Mouse (Mus musculus) spleen, postnatal 4 days (tissue): ENCODE results near the gene Rin2.
A peak's percentile ranks its signal among the peaks of the same experiment; 100 is the strongest.

ENCODE experiments used
- DNase-seq, 2 experiments: peaks; one replicate each; pipeline ENCODE4 v3.0.0; 2022; ENCODE audit warnings: low spot score in 2 of 2

The Rin2 gene

DNA sequence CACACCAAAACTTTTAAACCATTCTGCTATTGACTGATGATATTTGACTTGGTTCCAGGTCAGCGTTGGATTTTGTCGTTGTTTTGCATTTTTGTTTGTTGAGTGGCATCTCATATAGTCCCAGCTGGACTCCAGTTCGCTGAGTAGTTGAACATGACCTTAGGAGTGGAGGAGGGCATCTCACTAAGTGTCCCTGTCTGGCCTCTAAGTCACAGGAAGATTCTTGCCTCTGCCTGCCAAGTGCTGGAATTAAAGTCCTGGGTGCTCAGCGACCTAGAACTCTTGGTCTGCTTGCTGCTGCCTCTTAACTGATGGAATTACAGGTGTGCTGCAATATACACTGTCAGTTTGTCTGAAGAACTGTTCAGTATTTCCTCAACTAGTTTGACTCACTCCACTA is 154.2 kb downstream of the Rin2 start:
- DNase-seq: no peak

DNA sequence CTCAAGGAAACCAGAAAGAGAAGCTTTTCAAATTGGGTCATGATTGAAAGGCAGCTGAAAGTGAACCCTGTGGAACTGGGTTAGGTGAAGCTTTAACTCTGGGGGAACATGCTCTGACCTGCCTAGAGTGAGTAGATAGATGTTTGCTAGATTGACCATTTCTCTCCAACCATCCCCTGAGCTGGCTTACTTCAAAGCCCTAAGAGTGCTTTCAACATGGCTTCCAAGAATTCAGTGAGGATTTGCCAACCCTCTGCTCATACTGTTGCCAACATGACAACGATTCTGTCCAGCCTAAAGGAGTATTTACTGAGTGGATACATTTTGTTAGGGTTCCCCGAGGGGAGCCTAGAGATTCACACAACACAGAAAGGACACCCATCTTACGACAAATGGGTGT is 155.4 kb downstream of the Rin2 start:
- DNase-seq: no peak

DNA sequence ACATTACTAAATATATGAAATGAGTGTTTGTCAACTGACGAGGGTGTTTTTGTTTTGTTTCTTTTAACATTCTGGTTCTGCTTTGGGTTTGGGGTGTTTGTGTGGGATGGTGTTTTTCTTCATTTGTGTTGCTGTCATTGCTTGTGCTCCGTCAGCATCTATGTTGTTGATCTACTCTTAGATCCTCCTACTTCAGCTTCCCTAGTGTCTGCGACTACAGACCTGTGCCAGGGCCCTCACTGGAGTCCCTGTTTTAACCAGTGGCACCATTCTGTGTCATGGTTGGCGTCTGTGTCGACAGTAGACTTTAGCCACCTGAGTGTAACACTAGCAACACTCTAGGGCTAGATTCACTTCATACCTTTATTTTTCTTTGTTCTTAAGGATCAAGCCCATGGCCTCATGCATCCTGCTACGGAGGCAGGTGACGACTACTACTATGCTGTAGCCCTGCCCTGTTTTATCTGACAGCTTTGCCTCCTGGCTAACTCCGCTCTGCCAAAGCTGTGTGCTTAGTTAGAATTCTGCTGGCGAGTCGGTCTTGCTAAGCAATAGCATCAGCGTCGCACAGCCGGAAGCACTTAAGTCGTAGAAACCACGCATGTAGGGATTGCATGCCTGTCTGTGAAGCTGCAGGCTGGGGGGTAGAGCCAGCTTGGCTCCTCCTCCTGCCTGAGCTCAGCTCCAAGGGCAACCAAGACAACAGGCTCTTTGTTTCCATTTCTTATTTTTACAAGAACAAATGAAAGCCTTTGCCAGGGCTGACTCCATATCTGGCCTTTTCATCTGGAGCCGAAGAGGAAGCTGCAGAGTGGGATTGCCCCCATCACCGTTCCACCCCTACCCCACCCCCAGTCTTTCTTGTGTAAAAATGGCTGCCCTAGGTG is 157.2 kb downstream of the Rin2 start:
- DNase-seq: no peak

DNA sequence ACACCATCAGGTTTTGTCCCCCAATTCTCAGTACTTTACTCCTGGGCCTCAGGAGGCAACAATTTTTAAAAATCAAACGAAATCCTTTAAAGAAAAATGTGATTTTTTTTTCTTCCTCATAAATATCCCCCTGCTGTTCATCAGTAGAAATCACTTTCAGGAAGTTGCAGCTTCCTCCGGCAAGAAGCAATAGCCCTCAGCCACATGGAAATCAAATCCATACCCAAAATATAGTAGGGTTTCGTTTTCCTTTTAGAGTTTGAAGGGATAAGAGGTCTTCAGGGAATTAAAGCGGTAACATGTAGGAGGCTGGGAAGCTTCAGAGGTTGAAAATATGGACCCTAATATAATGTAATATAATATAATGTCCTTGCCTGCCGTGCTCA is 157.8 kb downstream of the Rin2 start:
- no peak for DNase-seq

DNA sequence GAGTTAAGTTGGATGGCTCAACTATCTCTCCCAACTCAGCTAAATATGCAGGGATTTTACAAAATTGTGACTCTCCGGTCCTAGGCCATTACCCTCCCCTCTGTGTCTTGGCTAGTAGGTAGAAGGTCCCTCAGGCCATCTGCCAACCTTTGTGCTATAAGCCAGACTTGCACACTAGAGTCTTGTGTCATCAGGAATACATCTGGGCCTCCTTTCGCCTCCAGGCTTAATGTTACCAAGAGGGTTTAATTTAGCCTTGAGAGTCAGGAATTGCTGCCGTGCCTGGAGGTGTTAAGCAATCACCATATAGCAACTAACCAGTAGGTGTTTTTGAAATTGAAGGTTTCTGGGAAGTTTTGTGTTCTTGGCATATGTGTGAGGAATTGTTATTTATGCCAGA is 158.3 kb downstream of the Rin2 start:
- DNase-seq: no peak

DNA sequence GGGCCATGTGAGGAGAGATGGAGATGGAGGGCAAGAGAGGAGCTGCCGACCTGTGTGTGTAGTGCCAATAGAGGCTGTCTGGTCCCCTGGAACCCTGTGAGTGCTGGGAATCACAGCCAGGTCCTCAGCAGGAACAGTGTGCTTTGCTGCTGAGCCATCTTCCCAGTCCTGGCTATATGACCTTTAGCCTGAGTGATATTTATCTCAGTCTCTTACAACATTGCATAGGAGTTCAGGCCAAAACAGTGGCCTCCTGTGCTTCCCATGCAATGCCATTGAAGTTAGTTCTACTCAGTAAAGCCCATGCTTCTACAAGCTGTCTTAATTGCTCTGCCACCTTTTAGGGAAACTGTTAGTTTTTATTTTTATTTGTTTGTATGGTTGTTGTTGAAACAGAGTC is 160.9 kb downstream of the Rin2 start:
- no peak for DNase-seq

DNA sequence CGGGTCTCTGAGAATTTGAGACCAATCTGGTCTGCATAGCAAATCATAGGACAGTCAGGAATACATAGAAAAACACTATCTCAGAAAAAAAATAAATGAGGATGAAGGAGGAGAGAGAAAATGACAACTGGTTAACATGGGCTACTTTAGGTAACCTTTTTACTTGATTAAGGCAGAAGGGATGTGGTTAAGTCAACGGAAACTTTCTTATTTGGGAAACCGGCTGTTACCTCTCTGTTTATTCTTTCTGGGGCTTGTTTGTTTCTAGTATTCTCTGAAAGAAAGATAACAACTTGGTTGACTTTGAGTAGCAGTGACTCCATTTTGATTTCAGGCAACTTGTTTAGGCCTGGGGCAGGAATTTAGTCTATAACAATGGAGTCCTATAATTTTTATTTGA is 163.7 kb downstream of the Rin2 start:
- DNase-seq: no peak

DNA sequence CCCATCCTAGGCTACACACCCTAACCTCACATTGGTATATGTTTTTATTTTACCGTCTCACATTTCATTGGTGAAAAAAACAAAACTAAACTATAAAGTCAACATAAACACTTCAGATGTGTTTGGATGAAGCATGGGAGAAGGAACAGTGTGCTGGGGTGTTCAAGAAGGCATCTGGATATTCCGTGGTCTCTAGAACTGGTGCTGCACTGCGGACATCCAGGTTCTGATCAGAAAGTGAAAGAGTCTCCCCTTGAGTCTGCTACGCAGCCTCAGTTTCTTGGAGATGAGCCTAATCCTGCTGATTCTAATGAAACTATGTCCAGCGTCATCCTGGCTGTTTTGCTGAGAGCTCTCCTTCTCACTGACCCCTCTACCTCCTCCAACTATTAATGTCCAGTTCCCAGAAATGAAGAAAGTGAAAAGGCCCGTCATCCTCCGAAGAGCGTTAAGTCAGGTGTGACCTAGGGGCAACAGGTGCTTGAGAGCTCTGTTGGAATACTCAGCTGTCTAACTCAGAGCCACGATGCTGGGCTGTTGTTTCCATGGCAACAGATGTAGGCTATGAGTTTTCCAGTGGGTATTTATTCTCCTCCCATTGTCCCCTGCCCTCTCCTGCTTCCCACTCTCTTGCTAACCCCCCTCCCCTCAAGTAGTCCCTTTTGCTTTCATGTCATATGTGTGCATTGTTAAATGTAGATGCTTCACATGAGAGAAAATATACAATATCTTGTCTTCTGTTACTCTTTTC is 164.7 kb downstream of the Rin2 start:
- no peak for DNase-seq

DNA sequence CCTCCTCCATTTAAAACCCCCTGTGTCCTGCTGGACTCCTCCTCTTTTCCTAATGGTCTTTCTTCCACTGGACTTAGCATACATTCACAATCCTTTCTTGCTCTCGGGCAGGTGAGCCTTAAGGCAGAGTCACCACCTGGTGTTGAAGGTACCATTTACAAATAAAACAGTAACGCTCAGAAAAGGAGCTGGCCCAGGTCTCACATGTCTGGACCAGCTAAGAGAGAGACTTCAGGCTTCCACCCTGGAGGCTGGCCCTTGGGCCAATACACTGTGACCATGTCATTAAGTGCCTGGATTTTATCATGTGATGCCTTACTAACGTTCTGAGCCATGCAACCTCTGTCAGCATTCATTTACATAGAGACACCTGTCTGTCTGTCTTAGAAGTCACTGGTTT is 165.3 kb downstream of the Rin2 start:
- no peak for DNase-seq

DNA sequence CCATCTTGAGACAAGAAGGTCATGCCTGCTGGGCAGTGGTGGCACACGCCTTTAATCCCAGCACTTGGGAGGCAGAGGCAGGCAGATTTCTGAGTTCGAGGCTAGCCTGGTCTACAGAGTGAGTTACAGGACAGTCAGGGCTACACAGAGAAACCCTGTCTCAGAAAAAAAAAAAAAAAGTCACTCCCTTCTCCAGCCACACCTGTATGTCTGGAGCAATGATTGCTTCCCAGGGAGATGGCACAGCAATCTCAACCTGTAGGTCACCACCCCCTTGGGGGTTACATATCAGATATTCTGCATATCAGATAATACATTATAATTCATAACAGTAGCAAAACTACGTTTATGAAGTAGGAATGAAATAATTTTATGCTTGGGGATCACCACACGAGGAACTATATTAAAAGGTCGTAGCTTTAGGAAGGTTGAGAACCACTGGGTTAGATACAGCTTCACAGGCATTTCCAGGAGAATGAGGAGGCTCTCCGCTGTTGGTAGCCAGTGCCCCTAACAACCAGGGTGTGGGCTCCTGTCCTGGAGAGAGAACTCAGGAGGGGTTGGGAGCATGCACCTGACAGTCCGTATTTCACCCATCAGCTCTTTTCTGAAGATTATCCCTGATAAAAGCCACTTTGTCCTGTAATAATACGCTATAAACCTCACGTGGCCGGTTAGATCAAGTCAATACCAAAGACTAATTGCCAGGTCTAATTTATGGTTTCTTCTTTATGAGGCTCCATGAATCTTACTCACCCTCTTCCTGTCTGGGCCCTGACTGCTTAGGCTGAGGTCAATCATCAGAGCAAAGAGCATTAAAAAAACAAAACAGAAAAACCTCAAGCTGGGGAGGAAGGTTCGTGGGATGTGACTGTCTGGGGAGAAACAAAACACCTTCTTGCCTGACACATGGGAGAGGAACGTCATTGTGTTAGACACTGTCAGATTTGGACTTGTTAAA is 166.2 kb downstream of the Rin2 start:
- DNase-seq: no peak

DNA sequence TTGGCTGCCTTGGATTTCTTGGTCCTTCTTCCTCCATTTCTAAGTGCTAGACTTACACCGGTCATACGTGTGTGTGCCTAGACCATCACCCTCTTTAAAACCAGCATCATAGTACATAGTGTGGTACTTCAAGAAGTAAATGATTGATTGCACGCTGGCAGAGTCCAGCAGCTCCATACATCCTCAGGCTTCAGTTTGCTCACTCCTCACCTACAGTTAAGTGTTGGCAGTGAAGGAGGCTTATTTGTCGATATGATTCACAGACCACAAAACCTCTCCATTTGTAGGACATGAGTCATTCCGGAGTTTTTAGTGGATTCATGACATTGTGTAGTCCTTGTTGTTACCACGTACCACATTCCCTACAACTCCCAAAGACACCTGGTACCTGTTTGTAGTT is 168.3 kb downstream of the Rin2 start:
- no peak for DNase-seq

DNA sequence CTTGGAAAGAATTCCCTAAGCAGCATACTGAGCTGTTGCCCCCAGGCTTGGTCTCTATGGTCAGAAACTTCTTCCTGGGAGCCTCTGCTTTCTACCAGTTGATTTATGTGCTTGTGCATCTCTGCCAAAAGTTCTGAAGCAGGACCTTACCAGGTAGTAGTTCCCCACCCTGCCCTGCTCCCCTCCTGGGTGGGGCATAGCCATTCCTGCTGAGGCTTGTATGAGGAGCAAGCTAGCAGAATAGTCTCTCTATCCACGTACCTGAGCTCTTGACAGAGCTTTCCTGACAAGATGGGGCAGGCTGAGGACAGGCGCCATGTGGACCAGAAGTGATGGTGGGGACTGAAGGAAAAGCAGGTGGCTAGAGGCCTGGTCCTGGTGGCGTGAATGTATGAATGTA is 171.6 kb downstream of the Rin2 start:
- DNase-seq: no peak

DNA sequence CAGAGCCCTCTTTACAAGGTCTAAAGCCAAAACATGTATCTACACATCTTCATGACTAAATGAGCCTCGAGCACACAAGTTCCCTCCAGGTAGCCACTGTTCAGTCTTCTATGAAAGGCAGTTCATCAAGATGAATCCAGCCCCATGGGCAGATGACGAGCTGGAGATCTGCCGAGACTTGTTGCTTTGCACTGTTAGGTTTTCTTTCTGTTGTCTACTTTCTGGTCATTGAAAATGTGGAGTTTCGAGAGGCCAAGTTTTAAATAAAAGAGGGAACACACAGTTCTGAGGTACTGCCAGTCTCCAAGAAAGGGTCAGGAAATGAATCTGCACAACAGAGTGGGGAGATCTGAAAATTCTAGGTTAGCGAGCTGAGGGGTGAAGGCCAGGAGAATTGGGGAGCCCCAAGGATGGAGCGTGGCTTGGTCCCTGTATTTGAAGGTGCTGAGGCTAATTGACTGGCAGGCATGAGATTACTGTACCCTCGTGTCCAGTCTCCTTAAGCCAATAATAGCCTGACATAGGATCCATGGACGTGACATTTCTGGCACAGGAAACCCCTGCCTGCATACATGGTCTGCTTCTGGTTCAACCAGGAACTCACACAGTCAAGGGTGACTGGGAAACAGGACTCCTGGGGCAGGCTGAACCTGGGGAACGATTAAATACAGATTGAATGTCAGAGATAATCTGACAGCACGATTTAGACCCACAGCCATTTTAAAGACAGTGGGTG is 174.3 kb downstream of the Rin2 start:
- DNase-seq: no peak

DNA sequence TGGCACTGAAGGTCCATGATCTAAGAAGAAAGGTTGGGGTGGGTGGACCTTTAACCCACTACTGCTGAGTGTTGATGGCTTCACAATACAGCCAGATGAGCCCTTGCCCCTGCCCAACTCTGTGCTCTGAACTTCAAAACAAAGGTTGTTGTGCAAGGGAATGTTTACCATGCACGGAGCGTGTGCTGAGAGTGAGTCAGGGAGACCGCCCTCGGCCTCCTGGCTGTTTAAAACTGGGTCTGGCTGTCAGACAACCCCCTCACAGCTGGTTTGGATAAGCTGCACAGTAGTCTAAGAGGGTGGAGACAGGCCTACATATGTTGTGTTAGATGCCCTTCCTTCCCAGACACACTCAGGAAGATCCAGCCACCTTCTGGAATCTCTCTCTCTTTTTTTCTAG is 175.8 kb downstream of the Rin2 start:
- DNase-seq: no peak

DNA sequence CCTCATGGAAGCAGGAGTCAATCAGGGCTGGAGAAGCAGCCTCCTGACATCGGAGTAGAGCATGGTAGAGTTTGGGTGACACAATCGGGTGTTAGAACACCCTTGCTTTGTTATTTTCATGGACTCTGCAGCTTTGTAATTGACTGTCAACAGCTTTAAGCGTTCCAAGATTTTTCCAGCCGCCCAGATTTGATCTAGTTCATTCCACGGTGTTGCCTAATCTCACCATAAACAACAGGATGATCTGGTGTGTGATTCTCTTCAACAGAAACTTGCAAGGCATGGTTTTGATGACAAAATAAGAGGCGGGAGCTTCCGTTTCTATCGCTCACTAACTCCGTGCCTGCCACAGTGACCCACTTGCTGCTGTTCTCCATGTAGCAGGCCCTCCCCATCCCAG is 180.8 kb downstream of the Rin2 start:
- DNase-seq: no peak

DNA sequence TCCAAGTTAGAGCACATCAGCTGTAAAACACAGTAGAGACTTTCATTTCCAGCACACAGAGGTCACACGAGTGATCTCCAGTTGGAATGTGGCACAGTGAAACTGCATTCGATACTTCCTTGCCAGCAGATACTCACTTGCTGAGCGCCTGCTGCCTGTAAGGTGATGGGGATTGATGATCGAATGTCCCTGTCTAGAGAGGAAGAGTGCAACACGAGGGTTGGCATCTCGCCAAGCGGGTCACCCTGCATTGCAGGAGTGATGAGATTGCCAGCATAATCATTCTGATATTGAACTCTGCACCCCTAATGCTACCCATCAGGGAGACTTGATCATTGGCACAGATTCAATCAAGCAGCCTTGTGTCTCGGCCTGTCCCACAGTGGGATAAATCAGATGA is 182.8 kb downstream of the Rin2 start:
- DNase-seq: no peak

DNA sequence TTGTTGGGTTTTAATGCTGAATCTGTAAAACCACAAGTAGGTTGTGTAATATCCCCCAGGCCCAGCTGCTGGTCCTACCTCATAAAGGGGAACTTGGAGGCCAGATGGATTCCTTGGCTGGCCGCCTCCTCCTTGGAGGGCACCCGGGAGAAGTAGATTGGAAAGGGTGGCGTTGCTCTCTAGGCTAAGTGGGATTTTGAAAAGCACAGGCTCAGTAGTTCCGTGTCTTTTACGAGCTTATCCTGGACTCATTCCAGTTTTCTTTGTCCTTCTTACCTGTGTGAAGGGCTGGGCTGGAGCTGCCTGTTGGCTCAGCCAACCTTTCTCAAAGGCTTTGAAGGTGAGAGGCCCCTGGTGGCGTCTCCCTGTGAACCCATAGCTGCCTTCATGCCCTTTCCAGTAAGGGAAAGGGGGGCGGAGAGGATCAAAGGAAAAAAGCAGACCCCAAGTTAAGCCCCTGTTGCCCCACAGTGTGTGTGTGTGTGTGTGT is 184.5 kb downstream of the Rin2 start:
- peak in 1 of 2 experiments; percentile 20 for DNase-seq

DNA sequence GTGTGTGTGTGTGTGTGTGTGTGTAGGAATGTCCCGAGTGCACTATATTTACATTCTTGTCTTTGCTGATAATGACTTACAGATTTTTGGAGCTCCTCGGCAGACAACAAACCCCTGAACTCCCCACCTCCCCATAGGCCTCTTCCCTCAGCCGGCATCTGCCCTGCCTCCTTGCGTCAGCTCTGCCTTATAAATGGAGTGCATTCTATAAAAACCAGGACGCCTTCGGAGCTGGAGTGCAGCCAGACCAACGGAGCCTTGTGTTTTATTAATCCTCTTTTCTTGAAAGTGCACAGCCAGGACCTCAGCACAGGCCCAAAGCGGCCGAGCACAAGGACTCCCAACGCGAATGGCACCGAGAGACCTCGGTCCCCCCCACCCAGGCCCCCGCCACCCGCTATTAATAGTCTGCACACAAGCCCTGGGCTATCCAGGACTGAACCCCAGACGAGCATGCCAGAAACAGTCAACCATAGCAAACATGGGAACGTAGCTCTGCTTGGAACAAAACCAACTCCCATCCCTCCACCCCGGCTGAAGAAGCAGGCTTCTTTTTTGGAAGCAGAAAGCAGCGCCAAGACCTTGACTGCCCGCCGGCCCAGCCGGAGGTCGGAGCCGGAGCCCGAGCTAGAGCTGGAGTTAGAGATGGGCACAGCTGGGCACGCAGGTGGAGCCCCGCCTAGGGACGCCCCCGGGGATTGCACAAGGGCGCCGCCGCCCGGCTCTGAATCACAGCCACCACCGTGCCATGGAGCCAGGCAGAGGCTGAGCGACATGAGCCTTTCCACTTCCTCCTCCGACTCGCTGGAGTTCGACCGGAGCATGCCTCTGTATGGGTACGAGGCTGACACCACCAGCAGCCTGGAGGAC is 185.2 kb downstream of the Rin2 start:
- peak; percentile 38 to 70 for DNase-seq

DNA sequence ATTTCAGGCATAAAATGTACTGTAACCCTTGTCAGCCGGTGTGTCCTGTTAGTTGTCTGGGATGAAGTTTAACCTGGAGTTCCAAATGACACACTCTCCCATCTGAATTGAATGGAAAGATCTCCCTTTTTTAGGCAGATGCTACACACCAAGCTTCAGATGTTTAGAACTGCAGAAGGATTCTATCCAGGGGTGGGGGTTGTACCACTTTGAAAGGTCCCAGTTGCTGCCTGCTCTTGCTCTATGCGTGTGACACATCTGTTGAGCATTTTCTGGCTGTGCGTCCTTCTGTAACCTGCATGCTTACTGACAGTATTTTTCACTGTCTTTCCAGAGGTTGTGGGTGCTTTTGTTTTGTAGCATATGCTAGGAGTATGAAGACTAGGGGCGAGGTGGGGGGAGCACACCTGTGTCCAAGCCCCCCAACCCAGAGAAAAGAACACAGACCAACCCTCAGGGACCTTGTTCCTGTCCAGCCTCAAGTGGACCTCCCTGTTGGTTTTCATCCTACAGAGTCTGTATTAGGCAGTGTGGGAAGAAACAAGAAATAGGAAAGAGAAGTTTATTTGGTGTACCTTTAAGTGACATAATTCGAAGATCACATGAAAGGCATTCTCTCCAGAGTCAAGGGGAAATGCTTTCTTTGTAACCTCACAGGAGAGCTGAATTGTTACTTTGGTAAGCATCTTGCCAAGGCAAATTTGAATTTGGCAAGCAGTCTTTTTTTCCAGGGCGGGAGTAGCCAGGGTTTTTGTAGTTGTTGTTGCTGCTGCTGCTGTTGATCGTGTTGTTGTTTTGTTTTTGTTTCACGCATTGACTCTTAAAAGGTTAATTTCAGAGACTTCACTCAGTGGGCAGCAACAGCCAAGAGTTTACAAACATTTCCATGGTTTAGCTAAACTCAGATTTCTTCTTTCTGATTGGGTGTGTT is 186.4 kb downstream of the Rin2 start:
- DNase-seq: no peak
